Mouse (Mus musculus) left cerebral cortex, adult 9 months (tissue): ENCODE results near the gene Gmppa.
A peak's percentile ranks its signal among the peaks of the same experiment; 100 is the strongest.

Experiments
- DNase-seq, 2 experiments: peaks; one replicate each; pipeline ENCODE4 v3.0.0; 2022; ENCODE audit warnings: low spot score in 2 of 2

The Gmppa gene

DNA sequence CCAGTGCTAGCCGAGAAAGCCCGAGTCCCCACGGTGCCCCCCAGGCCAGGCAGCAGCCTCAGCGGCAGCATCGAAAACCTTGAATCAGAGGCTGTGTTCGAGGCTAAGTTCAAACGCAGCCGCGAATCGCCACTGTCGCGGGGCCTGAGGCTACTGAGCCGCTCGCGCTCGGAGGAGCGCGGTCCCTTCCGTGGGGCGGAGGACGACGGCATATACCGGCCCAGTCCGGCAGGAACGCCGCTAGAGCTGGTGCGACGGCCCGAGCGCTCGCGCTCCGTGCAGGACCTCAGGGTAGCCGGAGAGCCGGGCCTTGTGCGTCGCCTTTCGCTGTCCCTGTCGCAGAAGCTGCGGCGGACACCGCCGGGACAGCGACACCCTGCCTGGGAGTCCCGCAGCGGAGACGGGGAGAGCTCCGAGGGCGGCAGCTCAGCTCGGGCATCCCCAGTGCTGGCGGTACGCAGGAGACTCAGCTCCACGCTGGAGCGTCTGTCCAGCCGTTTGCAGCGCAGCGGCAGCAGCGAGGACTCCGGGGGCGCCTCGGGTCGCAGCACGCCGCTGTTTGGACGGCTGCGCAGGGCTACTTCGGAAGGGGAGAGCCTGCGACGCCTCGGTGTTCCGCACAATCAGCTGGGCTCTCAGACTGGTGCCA is 12.8 kb upstream of the Gmppa start:
- no peak for DNase-seq

DNA sequence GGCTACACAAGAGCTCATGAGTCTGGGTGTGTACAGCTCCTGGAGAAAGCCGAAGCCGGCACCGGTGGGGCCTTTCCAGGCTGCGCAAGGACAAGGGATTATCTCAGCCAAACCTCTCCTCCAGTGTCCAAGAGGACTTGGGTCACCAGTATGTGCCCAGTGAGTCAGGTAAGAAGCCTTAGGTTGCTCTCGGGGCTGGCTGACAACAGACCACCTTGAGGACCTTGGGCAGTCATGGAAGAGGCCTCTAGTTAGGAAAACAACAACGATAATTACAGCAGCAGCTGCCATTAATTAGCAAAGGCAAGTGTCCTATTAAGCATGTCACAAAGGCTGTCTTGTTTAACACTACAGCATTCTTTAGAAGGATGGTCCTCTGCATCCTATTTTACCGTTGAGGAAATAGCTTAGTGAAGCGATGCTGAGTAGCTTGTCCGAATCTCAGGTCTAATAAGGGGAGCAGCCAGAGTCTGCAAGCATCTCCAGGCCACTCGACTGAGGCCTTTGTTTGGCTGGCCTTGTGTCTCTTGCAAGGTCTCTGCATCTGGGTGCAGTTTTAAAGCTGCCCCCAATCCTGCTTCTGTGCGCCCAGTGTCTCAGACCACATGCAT is 11.8 kb upstream of the Gmppa start:
- no peak for DNase-seq

DNA sequence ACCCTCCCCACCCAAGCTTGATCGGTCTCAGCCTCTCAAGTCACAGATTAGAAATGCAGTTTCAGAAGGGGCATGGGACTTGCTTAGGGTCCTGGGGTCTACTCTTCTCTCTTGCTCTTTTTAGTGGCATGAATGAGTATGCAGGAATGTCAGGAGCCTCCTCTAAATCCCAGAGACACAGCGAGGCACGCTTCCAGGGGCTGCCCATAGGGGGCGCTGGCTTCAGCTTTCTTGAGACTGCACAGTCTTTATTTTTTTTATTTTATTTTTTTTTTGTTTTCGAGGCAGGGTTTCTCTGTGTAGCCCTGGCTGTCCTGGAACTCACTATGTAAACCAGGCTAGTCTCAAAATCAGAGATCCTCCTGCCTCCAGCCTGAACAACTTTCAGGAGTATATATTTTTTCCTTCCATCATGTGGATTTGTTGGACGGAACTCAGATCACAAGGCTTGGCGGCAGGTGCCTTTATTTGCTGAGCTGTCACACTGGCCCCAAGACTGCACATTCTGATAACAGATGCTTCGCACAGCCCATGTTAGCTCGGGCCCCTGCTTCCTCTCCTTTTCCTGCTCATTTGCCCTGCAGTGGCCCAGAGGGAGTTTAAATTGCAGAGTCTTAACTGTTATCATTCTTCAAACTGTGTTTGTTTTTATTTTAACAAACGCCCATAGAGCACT is 9.8 kb upstream of the Gmppa start:
- peak in 1 of 2 experiments; percentile 67 for DNase-seq

DNA sequence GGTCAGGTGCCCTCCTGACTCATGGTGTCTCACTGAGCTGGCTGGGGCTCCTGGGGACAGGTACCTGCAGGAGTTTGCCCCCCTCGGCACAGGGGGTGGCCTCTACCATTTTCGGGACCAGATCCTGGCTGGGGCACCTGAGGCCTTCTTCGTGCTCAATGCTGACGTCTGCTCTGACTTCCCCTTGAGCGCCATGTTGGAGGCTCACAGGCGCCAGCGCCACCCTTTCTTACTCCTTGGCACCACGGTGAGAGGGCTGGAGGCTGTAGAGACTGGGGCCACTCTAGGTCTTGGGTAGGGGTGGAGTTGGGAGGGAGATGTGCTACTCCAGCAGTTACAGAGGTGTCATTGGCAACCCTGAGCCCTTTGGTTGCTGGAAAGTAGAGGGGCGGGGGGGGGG is 3.1 kb downstream of the Gmppa start:
- no peak for DNase-seq

DNA sequence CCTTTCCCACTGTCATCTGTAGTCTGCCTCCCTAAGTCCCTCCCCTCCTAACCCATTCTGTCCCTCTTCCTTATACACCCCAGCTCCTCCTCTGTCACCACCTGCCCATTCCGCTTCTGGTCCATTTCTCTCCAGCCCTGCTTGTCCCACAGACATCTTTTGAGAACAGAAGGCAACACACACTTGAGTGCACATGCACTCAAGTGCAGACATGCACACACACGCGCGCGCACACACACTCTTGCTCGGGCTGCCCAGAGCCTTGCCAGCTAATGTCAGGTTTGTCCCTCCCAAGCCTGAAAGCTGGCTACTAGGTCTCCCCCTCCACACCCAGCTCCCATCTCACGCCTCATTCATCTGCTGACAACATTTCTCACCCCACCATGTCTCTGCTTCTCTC is 4.9 kb downstream of the Gmppa start:
- DNase-seq = no peak

DNA sequence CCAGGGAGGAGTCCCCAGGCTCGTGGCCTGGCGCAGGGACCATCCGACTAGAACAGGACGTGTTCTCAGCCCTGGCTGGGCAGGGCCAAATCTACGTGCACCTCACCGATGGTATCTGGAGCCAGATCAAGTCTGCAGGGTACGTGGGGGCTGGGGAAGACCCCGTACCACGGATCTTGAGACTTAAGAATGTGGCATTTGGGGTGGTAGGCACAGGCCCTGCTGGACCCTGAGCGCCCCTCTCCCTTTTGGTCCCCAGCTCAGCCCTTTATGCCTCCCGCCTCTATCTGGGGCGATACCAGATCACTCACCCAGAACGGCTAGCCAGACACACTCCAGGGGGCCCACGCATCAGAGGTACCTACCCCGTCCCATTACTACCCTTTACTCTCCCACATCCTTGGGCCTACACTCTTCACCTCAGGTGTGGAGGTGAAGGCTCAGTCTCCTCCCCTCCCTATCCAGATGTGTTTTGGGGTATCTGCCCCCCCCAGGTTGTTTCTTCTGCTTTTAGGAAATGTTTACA is 5.8 kb downstream of the Gmppa start:
- no peak for DNase-seq

DNA sequence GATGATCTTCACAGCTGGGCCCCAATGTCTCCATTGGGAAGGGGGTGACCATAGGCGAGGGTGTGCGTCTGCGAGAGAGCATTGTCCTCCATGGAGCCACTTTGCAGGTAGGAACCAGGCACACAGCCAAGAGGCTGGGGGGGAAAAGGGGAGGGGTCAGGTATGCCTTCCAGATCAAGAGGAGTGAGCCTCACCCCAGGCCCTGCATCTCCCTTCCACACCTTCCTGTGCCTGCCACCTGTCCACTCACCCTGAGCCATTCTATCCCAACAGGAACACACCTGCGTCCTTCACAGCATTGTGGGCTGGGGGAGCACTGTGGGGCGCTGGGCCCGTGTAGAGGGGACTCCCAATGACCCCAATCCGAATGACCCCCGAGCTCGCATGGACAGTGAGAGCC is 6.4 kb downstream of the Gmppa start:
- no peak for DNase-seq

DNA sequence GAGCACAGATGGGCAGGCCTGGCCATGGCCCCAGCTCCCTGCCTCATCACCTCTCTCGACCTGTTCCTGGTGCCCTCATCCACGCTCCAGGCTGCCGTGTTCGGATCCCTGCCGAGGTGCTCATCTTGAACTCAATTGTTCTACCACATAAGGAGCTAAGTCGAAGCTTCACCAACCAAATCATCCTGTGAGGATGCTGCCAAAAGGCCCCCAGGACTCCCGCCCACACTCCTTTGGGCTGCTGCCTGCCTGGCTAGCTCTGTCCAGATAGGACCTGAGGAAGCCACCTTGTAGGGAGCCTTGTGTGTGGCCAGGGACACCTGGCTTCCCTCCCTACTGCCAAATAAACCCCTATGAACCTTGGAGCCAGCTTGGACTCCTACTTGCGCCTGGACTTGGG is 7.1 kb downstream of the Gmppa start:
- no peak for DNase-seq

DNA sequence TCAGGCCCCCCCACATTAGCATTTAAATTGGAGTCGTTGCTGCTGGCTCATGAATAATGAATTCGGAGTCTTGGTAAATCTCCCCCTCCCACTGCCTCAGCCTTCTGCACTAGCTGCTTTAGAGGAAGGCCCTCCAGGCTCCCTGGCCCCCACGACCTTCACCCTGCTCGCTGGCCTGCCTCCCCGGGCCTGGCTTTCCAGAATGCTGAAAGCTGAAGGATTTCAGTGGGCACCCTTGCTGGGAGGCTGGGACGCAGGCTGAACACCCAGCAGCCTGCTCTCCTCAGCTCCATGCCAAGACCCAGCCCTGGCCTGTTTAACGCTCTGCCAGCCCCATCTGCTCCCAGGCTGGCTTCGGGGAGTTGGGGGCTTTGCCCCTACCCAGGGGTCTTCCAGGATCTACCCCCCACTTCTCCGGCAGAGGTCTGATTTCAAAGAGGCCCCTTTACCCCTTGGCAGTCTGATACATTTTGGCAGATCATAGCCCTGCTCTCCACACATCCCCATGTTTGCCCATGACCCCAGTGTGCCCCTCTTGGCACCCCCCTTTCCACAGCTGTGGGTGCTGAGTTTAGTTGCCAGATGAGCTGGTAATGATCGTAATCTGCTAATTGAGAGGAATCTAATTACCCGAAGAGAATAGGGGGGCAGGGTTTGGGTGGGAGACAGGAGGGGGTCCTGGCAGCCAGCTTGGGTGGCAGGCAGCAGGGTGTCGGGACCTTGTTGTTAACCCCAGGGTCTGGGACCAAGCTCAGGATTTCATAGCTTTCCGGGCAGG is 7.7 kb downstream of the Gmppa start:
- no peak for DNase-seq

DNA sequence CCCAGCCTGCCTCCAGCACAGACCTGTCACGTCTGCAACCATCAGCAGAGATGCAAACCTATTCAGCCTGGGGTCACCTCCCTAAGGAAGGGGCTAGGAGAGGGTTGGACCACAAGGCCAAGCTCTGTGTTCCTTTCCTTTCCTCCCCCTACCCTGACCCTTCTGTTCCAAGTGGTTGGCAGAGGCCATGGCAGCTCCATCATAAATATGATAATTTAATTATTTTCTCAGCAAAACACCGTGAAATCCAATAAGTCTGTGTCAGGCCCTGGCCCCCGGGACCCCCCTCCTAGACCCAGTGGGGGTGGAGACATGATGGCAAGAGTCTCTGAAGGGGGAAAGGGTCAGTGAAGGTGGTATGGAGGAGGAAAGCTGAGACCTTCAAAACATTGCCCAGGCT is 8.5 kb downstream of the Gmppa start:
- no peak for DNase-seq

DNA sequence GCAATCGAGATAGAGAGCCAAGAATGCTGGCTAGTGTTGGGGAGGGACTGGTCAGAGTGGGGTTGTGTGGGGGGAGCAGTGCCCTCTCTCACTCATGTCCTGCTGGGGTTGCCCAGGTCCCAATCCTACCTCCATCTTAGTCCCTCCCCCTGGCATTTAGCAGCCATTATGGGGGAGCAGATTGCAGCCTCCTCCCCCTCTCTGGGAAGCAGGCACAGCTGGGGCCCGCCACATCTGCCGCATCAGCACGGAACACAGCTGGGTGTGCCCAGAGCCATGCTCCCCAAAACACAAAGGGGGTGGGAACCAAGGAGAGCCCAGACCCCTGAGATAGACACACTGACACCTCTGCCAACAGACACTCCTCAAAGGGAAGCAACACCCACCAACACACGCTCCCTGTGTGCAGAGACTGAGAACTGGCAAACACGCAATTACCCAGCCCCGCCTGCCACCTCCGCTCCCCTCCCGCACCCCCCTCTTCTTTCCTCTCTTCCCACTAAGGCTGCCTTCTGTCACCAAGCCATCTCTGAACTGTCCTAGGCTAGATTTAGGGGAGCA is 9.5 kb downstream of the Gmppa start:
- DNase-seq = peak in 1 of 2 experiments; percentile 59

DNA sequence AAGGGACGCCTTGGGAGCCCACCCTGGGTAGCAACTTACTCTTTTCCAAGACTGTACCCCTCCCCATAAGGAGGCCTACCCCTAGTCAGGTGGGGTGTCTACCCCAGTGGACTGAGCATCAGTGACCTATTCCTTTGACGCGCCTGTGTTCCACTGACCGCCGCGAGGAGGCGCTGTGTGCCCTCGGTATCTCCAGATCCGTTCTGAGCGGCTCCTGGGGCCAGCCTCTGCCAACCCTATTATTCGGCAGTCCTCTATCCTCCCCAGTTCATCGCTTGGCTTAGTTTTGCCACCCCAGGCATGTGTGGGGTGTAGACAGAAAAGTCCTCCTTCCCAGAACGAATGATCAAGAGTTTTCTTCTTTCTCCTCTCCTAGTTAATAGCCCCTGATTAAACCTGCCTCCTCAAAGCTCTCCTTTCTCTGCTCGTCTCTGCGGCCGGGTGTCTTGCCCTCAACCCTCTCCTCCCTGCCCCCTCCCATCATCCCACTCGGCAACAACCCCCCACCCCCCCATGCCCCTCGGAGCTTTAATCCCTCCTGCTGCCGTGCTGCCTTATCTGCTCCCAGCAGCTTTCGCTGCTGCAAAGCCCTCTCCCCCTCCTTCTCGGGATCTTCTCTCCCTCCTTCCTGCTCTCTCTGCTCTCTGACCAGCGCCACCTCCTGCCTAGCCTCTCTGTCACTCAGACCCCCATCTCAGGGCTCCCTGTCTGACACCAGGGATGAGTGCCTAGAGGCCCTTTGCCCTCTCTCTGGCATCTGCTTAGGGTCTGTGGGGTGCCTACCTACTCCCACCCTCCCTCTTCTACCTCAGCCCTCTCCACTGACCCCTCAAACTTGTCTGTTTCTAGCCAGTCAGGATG is 10.3 kb downstream of the Gmppa start:
- peak in 1 of 2 experiments; percentile 78 for DNase-seq

DNA sequence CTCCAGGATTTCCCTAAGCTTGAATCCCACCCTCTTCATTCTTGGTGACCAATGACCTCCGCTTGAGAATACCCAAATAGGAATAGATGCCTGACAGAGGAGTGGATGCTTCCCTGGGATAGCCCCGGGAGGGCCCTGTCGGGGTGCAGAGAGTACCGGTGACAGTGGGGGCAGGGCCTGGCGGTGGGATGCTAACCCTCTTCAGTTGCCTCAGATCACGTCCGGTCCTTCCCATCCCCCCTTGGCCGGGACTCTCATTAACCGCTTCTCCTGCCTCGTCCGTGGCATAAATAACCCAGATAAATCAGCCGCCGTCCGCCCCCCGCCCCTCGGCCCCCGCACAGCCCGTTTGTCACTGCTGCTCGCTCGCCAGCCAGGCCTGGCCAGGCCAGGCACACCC is 10.9 kb downstream of the Gmppa start:
- DNase-seq = no peak

DNA sequence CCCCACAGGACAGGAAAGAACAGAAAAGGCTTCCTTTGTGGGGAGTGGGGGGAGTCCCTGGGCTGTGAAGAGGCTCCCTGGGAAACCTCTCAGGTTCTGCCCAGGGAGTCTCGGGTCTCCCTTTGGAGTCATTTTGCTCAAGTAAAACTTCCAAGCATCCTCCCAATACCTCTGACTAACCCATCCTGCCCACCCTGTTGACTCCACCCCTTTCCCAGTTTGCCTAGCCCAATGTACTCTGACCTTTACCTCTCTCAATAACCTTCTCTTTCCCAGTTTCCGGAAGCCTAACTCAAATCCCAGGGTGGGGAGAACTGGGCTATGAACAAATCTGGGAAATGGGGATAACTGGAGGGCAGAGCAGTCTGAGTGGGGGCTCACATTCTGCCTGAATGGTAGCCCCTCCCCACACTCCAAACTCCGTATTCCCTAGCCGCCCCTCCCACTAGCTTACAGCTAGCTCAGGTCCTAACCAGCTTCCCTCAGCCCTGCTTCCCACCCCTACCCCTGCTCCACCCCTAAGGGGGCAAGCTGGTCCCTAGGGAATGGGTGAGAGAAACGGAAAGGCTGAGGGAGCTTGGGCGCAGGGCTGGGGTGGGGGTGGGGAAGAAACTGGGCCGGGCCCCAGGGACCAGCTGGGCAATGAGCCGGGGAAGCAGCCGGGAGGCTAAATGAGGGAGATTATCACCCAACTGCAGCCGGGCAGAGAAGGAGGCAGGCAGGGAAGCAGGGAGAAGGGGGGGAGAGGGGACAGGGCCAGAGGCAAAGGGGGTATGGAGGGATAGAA is 11.7 kb downstream of the Gmppa start:
- DNase-seq = no peak

DNA sequence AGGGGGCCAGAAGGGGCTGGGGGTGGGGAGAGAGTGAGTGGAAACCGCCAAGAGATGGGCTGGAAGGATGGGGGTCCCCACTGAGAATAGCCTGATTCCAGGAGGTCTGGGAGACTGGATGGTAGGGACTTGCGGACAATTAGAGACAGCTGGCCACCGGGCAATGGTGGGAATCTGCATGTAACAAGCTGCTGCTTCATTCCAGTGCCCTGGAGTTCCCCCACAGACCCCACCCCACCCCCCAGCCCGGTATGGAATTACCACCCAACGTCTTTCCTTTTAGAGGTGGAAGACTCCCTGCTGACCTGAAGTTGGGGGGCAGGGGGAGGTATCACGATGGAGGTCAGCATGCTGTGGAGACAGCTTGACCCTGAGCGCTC is 12.3 kb downstream of the Gmppa start:
- DNase-seq = no peak

DNA sequence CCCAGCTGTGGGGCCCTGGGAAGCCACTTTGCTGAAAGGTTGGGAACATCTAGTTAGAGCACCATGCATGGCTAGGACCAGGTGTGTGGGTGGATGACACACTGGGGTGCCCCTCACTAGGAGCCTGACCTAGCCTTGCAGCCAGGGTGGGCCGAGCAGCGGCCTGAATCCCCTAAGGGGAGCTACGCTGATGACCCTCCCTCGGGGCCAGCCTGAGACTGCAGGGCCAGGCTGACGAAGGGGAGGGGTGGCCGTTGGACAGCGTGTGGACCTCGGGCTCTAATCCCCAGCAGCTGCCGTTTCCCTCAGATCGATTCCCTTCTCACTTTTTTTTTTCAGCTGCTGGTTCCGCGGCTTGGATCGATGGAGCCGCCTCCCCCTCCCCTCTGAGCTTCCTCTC is 13.2 kb downstream of the Gmppa start:
- DNase-seq = no peak

DNA sequence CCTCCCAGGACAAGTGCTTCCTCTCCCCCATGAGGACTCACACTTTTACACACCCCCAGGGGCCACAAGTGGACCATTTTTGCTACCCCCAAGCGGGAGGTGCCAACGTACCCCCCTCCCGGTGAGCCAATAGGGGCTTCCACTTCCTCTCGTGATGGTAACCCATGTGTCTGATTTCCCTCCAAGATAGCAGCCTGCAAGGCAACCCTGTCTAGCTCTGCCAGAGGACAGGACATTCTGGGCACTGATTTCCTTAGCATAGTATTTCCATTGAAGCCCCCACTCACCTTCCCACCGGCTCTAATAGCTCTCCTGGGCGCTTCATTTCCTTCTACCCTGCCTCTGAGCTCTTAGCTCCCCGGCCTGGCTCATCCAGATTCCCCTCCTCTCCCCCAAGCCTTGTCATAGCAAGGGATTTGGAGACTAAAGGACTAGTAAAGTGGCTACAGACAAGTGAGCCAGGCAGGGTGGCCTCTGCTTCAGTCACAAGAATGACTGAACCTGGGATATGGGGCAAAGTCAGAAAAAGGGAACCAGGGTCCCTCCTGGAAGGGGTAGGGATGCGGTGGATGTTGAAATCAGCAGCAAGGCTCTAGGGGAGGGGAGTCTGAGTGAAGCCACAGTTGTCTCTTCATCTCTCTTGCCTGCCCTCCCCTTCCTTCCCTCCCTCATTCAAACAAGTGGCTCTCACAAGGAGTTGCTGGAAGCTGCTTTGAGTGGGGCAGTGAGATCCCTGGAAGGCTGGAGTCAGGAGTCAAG is 13.8 kb downstream of the Gmppa start:
- no peak for DNase-seq

DNA sequence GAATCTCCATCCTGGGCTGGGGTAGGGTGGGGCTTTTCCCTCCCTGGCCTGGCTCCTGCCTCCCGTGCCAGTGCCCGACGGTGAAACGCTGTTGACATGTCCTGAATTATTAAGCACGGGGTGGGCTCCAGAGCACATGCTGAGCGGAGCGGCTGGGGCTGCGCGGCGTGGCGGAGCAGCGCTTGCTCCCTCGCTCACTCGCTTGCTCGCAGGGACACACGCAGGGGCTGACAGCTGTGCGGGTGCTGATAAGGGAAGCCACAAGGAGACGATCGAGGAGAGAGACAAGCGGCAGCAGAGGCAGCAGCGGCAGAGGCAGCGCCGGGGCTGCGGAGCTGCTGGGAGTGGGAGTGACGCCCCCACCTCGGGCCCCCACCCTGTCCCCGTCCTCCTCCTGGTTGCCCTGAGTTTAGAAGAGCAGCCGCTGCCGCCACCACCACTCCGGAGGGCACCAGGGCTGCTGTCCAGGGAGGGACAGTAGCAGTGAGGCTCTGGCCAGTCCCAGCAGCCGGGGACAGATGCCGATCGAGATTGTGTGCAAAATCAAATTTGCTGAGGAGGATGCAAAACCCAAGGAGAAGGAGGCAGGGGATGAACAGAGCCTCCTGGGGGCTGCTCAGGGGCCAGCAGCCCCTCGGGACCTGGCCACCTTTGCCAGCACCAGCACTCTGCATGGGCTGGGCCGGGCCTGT is 14.7 kb downstream of the Gmppa start, which contains the start of gene Asic4:
Gene Asic4, plus strand, starts transcription at position 123 of the 692 bp plus-strand sequence.
- no peak for DNase-seq

DNA sequence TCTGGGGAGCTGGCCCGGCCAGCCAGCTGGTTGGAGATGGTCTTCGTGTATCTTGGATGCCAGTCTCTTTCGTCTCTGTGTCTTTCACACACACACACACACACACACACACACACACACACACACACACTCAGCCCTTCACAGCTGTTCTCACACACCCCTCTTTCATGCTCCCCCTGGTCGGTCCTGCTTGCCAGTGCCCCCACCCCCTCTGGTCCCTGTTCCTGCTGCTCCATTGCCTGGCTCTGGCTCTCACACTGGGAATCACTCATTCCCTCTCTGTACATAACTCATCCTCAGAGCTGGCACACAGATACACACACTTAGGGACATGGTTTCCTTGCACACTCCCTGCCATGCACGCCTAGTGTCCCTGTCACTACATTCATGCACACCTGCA is 16.2 kb downstream of the Gmppa start:
- DNase-seq = no peak
